Mouse (Mus musculus): ENCODE measurements at regions not wholly inside any gene's neighbourhood (a gene's known extent, or its start where the extent isn't known, plus 50 kb on each side); places are given as distances from the start of the nearest gene placed in this dataset.

DNA sequence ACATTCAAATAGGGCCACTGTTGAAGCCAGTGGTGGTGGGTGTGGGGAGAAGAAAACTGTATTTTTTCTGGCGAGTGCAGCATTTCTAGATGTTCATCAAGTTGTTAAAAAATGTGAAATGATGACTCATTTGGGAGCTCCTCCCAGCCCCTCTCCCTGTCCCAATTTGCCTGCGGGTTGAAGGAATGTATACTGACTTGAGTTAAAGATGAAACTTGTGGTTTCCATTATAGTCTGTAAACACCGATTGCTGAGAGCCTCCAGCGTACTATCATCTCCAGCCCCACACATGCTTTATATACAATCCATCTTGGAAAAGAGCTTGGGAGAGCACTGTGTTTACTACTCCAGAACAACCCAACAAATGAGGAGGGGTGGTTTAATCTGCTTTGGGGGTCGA, 258.9 kb upstream of the Jag1 start:
- Histone ChIP-seq H3K9ac (replicated peaks) (no peak overlapping the region), H3K27me3 (replicated peaks) (no peaks in the 10 kb centered on the region), H3K36me3 (no peaks in the 10 kb centered on the region), H3K27ac (replicated peaks) (no peak overlapping the region), H3K9me3 (replicated peaks) (no peaks in the 10 kb centered on the region), H3K4me1 (no peaks in the 10 kb centered on the region), H3K4me3 (replicated peaks) (no peak overlapping the region), H3K4me2 (no peak overlapping the region)
- 88% methylated on average over 5 of the region's 5 CpGs for WGBS
- no peak for ATAC-seq (ENCODE audit: low FRiP score)

GRCm38 (mm10) chr2:137371062-137371461, 254.6 kb upstream of the Jag1 start:
- WGBS, result 82% methylated on average over 2 of the region's 2 CpGs

DNA sequence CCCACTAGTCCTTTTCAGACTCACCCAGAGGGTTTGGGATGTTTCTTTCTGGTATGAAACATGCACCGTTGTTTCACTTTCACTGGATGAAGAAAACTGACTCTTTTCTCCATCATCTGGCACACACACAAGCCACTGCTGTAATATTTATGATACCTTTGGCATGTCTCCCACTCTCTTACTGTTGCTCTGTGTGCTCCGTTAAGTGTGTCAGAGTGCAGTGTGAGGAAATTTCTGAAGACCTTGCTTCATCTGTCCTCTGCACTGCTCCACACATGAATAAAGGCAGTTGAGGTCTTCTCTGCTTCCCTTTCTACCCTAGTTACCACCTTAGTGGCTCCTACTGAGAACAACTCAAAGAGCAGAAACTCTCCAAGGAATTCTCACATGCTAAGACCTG, 246.6 kb upstream of the Jag1 start:
- Histone ChIP-seq H3K4me3 (replicated peaks) (no peak overlapping the region), H3K4me1 (no peaks in the 10 kb centered on the region), H3K9ac (replicated peaks) (no peak overlapping the region), H3K27ac (replicated peaks) (no peak overlapping the region), H3K9me3 (replicated peaks) (no peaks in the 10 kb centered on the region), H3K36me3 (no peaks in the 10 kb centered on the region), H3K27me3 (replicated peaks) (no peaks in the 10 kb centered on the region), H3K4me2 (no peak overlapping the region)
- ATAC-seq (ENCODE audit: low FRiP score), result no peak
- 82% methylated on average over 2 of the region's 2 CpGs for WGBS

More at GRCm38 (mm10) chr2:137371062-137371461, 254.6 kb upstream of the Jag1 start:
- H3K36me3 ChIP-seq, result no peaks in the 10 kb centered on the region
- ATAC-seq (ENCODE audit: low FRiP score), result no peak
- no peaks in the 10 kb centered on the region for H3K9me3 ChIP-seq (replicated peaks)
- H3K9ac ChIP-seq (replicated peaks), result no peak overlapping the region
- H3K4me1 ChIP-seq, result no peaks in the 10 kb centered on the region
- H3K4me3 ChIP-seq (replicated peaks), result no peak overlapping the region
- H3K4me2 ChIP-seq, result no peak overlapping the region
- no peaks in the 10 kb centered on the region for H3K27me3 ChIP-seq (replicated peaks)
- H3K27ac ChIP-seq (replicated peaks), result no peak overlapping the region

DNA sequence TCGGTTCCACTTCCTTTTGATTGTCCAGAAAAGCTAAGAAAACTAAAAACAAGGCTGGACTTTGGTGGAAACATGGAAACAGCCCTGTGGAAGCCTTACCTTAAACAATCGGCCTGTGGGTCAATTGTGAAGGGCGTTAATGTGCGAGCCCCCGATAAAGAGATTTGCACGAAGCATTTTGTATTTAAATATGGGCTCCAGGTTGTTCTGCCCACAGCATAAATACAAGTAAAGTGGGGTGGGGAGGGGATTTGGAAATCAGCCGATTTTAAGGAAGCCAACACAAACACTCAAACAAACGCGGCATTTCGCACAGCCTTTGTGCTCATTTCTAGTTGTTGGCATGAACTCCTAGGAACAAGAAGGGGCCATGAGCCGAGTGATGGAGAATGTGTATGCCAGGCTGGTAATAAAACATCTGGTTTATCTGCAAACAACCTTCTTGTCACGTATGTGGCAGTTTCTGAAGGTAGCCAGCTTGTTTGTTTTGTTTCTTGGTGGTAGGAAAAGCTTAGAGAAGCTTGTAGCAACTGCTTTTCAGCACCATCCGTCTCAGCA, 240.8 kb upstream of the Jag1 start:
- 77% methylated on average over 13 of the region's 13 CpGs for WGBS
- no peaks in the 10 kb centered on the region for H3K9me3 ChIP-seq (replicated peaks)
- no peak overlapping the region for H3K9ac ChIP-seq (replicated peaks)
- H3K4me3 ChIP-seq (replicated peaks), result no peak overlapping the region
- no peaks in the 10 kb centered on the region for H3K27me3 ChIP-seq (replicated peaks)
- no peak overlapping the region for H3K4me2 ChIP-seq
- ATAC-seq (ENCODE audit: low FRiP score), result no peak
- H3K27ac ChIP-seq (replicated peaks), result no peak overlapping the region
- H3K36me3 ChIP-seq, result no peaks in the 10 kb centered on the region
- no peaks in the 10 kb centered on the region for H3K4me1 ChIP-seq

GRCm38 (mm10) chr2:137343736-137344135, 227.3 kb upstream of the Jag1 start:
- H3K4me3 ChIP-seq (replicated peaks), result no peak overlapping the region
- H3K4me1 ChIP-seq, result no peaks in the 10 kb centered on the region
- no peaks in the 10 kb centered on the region for H3K36me3 ChIP-seq
- no peaks in the 10 kb centered on the region for H3K9me3 ChIP-seq (replicated peaks)
- no peak overlapping the region for H3K9ac ChIP-seq (replicated peaks)
- H3K27me3 ChIP-seq (replicated peaks), result no peaks in the 10 kb centered on the region
- ATAC-seq (ENCODE audit: low FRiP score), result no peak
- no peak overlapping the region for H3K4me2 ChIP-seq
- WGBS, result 73% methylated on average over 2 of the region's 2 CpGs
- H3K27ac ChIP-seq (replicated peaks), result no peak overlapping the region

- Histone ChIP-seq H3K36me3 (no peaks in the 10 kb centered on the region), H3K27me3 (replicated peaks) (no peaks in the 10 kb centered on the region), H3K9ac (replicated peaks) (no peak overlapping the region), H3K9me3 (replicated peaks) (no peaks in the 10 kb centered on the region), H3K4me1 (no peaks in the 10 kb centered on the region), H3K4me2 (no peak overlapping the region), H3K27ac (replicated peaks) (no peak overlapping the region), H3K4me3 (replicated peaks) (no peak overlapping the region)
- ATAC-seq (ENCODE audit: low FRiP score), result no peak
- WGBS, result 93% methylated on average over 8 of the region's 8 CpGs
Measured at GRCm38 (mm10) chr2:137329995-137330394, 213.6 kb upstream of the Jag1 start.

- no peak overlapping the region for H3K4me2 ChIP-seq
- 77% methylated on average over 5 of the region's 5 CpGs for WGBS
Measured at GRCm38 (mm10) chr2:137323445-137323844, 207.0 kb upstream of the Jag1 start.

DNA sequence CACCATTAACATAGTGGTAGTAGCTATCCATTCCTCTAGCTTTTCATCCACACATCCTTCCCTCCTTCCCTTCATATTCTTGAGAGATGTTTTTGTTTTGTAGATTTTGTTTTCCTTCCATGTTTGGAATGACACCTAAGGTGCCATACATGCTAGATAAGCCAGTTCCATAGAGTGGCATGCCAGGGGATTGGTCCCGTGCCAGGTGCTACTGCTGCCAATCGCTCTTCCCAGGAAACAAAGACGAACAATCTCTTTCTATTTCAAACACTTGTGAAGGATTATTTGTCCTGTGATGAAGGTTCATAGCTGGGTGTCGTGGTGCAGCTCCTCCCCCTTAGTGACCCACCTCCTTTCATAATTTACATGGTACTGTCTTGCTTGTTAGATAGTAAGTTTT, 194.1 kb upstream of the Jag1 start:
- Histone ChIP-seq H3K4me1 (no peaks in the 10 kb centered on the region), H3K4me2 (no peak overlapping the region), H3K9me3 (replicated peaks) (no peaks in the 10 kb centered on the region), H3K36me3 (no peaks in the 10 kb centered on the region), H3K4me3 (replicated peaks) (no peak overlapping the region), H3K27ac (replicated peaks) (no peak overlapping the region), H3K9ac (replicated peaks) (no peak overlapping the region), H3K27me3 (replicated peaks) (no peaks in the 10 kb centered on the region)
- no peak for ATAC-seq (ENCODE audit: low FRiP score)
- 82% methylated on average over 4 of the region's 4 CpGs for WGBS

More at GRCm38 (mm10) chr2:137323445-137323844, 207.0 kb upstream of the Jag1 start:
- H3K27me3 ChIP-seq (replicated peaks), result no peaks in the 10 kb centered on the region
- no peaks in the 10 kb centered on the region for H3K4me1 ChIP-seq
- no peak overlapping the region for H3K4me3 ChIP-seq (replicated peaks)
- H3K9ac ChIP-seq (replicated peaks), result no peak overlapping the region
- no peaks in the 10 kb centered on the region for H3K36me3 ChIP-seq
- no peak overlapping the region for H3K27ac ChIP-seq (replicated peaks)
- no peak for ATAC-seq (ENCODE audit: low FRiP score)
- H3K9me3 ChIP-seq (replicated peaks), result no peaks in the 10 kb centered on the region

DNA sequence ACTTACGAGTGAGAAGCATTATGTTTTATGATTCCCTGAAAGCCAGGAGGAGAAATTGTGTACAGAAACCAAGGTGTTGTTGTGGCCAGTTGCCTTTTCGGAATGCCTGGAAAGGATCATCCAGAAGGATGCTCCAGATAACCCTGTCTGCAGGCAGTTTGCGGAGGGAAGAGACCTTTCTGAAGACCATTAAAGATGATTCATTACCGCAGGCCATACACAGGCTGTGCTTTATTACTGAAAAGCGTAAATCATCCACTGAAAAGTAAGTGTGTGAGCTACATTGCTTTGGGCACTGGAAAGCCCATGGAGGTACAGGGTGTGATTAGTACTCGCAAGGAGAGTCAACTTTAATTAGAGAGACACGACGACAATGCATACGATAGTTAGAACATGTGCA, 191.7 kb upstream of the Jag1 start:
- no peaks in the 10 kb centered on the region for H3K36me3 ChIP-seq
- no peak overlapping the region for H3K4me3 ChIP-seq (replicated peaks)
- no peak overlapping the region for H3K9ac ChIP-seq (replicated peaks)
- no peaks in the 10 kb centered on the region for H3K9me3 ChIP-seq (replicated peaks)
- H3K4me2 ChIP-seq, result no peak overlapping the region
- WGBS, result 77% methylated on average over 9 of the region's 9 CpGs
- no peaks in the 10 kb centered on the region for H3K4me1 ChIP-seq
- no peak overlapping the region for H3K27ac ChIP-seq (replicated peaks)
- no peaks in the 10 kb centered on the region for H3K27me3 ChIP-seq (replicated peaks)
- peak; percentile 50; the same call in 1 of the 2 replicates for ATAC-seq (ENCODE audit: low FRiP score)

DNA sequence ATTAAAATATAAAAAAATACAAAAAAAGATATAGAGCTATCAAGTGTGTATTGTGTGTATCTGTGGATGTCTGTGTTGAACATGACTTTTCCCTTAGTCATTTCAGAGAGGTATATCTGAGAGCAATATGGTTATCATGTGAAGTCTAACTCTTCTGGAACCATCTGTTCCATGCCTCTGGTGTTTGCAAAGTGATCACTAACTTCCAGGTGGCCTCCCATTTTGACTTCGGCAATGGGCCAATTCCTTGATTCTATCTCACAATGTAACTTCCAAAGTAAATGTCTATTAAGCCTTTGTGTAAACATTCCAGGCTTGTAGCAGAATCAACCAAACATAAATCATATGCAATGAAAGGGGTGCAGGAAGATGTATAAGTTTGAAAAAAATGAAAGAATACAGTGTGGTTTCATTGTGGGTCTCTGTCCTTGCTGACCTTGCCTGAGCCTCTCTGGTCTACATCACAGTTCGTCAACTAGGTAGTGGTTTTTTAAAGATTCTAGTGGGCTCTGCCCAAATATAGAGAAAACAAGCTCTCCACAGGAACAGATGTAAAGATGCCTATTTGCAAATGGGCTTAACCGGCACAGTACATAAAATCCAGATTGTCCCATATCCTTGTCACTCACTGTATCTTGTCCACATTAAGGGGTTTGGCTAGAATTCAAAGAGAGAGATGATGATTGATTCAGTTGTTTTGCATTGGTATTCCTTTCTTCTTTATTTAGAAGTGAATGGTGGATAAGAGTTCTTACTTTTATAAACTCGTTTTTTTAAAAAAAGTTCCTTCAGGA, 185.2 kb upstream of the Jag1 start:
- no peak overlapping the region for H3K9ac ChIP-seq (replicated peaks)
- H3K27ac ChIP-seq (replicated peaks), result no peak overlapping the region
- H3K9me3 ChIP-seq (replicated peaks), result no peaks in the 10 kb centered on the region
- H3K36me3 ChIP-seq, result no peaks in the 10 kb centered on the region
- WGBS, result 69% methylated on average over 4 of the region's 4 CpGs
- no peaks in the 10 kb centered on the region for H3K4me1 ChIP-seq
- no peak for ATAC-seq (ENCODE audit: low FRiP score)
- H3K4me3 ChIP-seq (replicated peaks), result no peak overlapping the region
- H3K27me3 ChIP-seq (replicated peaks), result no peaks in the 10 kb centered on the region
- no peak overlapping the region for H3K4me2 ChIP-seq

- no peak overlapping the region for H3K27ac ChIP-seq (replicated peaks)
- no peaks in the 10 kb centered on the region for H3K4me1 ChIP-seq
- no peak for ATAC-seq (ENCODE audit: low FRiP score)
- H3K9ac ChIP-seq (replicated peaks), result no peak overlapping the region
- no peaks in the 10 kb centered on the region for H3K27me3 ChIP-seq (replicated peaks)
- H3K9me3 ChIP-seq (replicated peaks), result no peaks in the 10 kb centered on the region
- no peak overlapping the region for H3K4me3 ChIP-seq (replicated peaks)
- no peak overlapping the region for H3K4me2 ChIP-seq
- no peaks in the 10 kb centered on the region for H3K36me3 ChIP-seq
- WGBS, result 89% methylated on average over 3 of the region's 3 CpGs
Measured at GRCm38 (mm10) chr2:137289231-137289630, 172.8 kb upstream of the Jag1 start.

DNA sequence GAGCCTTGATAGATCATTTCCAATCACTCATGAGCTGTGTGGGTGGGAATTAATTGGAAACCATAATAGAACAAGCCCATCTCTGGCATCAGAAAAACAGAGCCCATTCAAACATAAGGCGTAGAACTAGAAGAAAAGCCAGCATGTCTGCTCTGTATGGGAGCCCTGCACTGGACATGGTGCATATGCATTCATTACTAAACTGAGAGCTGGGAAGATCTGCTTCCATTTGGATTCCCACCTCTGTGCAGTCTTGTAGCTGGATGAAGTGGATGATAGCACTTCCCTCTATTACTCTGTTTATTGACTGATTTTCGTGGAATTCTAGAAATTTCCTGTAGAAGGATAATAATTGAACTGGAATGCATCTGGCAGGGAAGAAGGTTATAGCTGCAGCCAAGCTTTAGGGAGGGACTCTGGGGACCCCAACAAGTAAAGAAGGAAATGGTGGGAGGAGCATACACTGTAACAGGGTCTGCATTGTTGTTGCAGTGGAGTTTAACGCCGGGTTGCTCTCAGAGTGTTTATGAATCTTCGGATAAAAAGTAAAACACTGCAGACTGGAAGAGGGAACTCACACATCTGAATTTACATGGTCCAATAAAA, 155.2 kb upstream of the Jag1 start:
- ATAC-seq (ENCODE audit: low FRiP score), result no peak
- 70% methylated on average over 5 of the region's 5 CpGs for WGBS
- Histone ChIP-seq H3K4me2 (no peak overlapping the region), H3K36me3 (no peaks in the 10 kb centered on the region), H3K27ac (replicated peaks) (no peak overlapping the region), H3K4me3 (replicated peaks) (no peak overlapping the region), H3K9me3 (replicated peaks) (no peaks in the 10 kb centered on the region), H3K4me1 (no peaks in the 10 kb centered on the region), H3K27me3 (replicated peaks) (no peaks in the 10 kb centered on the region), H3K9ac (replicated peaks) (no peak overlapping the region)
